Mouse (Mus musculus) heart, embryonic 14.5 days (tissue): ENCODE data around the gene Rbm42. TPM values are rescaled to one million over a fixed set of nuclear protein-coding genes. Genes with fewer than 3 reads are reported as not detected.

Experiments used
- ATAC-seq: fragments of 200-750 bp; cut with Nextera tagmentation; 2 replicates; pipeline ENCODE4 v1.8.0; 2017; ENCODE audit warnings: low read depth, moderate TSS enrichment; ENCODE audit not compliant: insufficient number of reproducible peaks, insufficient read depth, low FRiP score
- H3K27ac ChIP-seq, 2 experiments: fragments of 200-500 bp in 1 of 2; fragments of 300-500 bp in 1 of 2; sonication (generic) in 1 of 2; replicated peaks in 1 of 2; 2 replicates each; pipeline ENCODE4 v1.5.1; 2012 to 2014; ENCODE audit warnings: low read depth in 2 of 2, low read length in 2 of 2, control low read depth in 1 of 2, mild to moderate bottlenecking in 1 of 2, mixed read lengths in 1 of 2; ENCODE audit not compliant: control insufficient read depth in 1 of 2, insufficient read depth in 1 of 2
- H3K27me3 ChIP-seq: fragments of 300-500 bp; sonication (generic); 2 replicates; pipeline ENCODE4 v1.6.1; 2014; ENCODE audit warnings: mild to moderate bottlenecking, low read length, control low read depth; ENCODE audit not compliant: control insufficient read depth, insufficient read depth
- H3K36me3 ChIP-seq: fragments of 300-500 bp; sonication (generic); 2 replicates; pipeline ENCODE4 v1.6.1; 2014; ENCODE audit warnings: mild to moderate bottlenecking, control low read depth, low read length, mixed read lengths; ENCODE audit not compliant: control insufficient read depth, insufficient read depth
- H3K4me1 ChIP-seq, 2 experiments: fragments of 200-500 bp in 1 of 2; fragments of 300-500 bp in 1 of 2; sonication (generic) in 1 of 2; 2 replicates each; pipeline ENCODE4 v1.6.1; 2012 to 2014; ENCODE audit warnings: low read length in 2 of 2, control low read depth in 1 of 2, mixed read lengths in 1 of 2; ENCODE audit not compliant: control insufficient read depth in 2 of 2, insufficient read depth in 2 of 2
- H3K4me2 ChIP-seq: fragments of 300-500 bp; sonication (generic); 2 replicates; pipeline ENCODE4 v1.6.1; 2014; ENCODE audit warnings: mild to moderate bottlenecking, low read length
- H3K4me3 ChIP-seq, 2 experiments: fragments of 200-500 bp in 1 of 2; fragments of 300-500 bp in 1 of 2; sonication (generic) in 1 of 2; 2 replicates each; pipeline ENCODE4 v1.5.1; 2012 to 2014; ENCODE audit warnings: low read length in 2 of 2, mild to moderate bottlenecking in 2 of 2, control low read depth in 1 of 2, low read depth in 1 of 2, moderate library complexity in 1 of 2; ENCODE audit not compliant: control insufficient read depth in 1 of 2, insufficient read depth in 1 of 2
- H3K9ac ChIP-seq: fragments of 300-500 bp; sonication (generic); 2 replicates; pipeline ENCODE4 v1.6.1; 2014; ENCODE audit warnings: mild to moderate bottlenecking, low read length
- H3K9me3 ChIP-seq: fragments of 300-500 bp; sonication (generic); 2 replicates; pipeline ENCODE4 v1.6.1; 2016; ENCODE audit warnings: low read length, control low read depth; ENCODE audit not compliant: control insufficient read depth
- WGBS: fragments of 180-500 bp; shearing (Covaris S2); extraction: QIAGEN DNeasy Blood & Tissue Kit; methylation state at CpG from one replicate; pipeline ENCODE4 v1.1.7; 2014; 5-methylcytosine and 5-hydroxymethylcytosine counted together
- polyA plus RNA-seq: library from polyadenylated mRNA; unstranded; fragments of >200 nt; fragmentation: Nextera tagmentation; extraction: Ambion mirVana; gene quantifications from 2 replicates; pipeline ENCODE4 v1.2.1, GENCODE M21; 2014

Rbm42 gene
- polyA plus RNA-seq, 1 experiment from 2014 or later: 75.5 TPM

DNA sequence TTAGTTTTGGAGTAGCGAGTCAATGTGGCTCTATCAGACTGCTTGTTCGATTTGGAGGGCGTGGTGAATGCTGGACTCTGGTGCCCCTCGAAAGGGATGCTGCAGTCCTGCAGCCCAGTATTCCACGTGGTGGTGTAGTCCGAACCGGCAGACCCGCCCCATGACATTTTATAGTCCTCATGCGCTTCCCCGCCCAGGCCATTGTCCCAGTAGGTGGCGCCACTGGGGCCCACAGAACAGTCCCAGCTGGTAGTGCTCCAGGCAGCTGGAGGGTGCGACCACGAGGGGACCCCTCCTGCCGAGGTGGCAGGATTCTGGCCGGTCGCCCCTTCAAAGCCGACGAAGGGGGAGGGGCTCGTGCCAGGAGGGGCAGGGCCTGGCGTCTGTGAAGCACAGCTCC is 15.5 kb downstream of the Rbm42 start:
- peaks cover 43% of the 10 kb centered on the region for H3K27me3 ChIP-seq
- WGBS: 3% methylated on average over 20 of the region's 20 CpGs
- no peak overlapping the region for H3K9ac ChIP-seq
- no peaks in the 10 kb centered on the region for H3K9me3 ChIP-seq
- peak overlapping the region; percentile 43 for H3K4me2 ChIP-seq
- H3K36me3 ChIP-seq: no peaks in the 10 kb centered on the region
- H3K27ac ChIP-seq: no peak overlapping the region
- H3K4me3 ChIP-seq: peak overlapping the region; percentile 14 to 19; a peak in 3 of 4 replicates
- ATAC-seq: no peak
- H3K4me1 ChIP-seq: peaks cover 17 to 18% of the 10 kb centered on the region in 2 experiments

DNA sequence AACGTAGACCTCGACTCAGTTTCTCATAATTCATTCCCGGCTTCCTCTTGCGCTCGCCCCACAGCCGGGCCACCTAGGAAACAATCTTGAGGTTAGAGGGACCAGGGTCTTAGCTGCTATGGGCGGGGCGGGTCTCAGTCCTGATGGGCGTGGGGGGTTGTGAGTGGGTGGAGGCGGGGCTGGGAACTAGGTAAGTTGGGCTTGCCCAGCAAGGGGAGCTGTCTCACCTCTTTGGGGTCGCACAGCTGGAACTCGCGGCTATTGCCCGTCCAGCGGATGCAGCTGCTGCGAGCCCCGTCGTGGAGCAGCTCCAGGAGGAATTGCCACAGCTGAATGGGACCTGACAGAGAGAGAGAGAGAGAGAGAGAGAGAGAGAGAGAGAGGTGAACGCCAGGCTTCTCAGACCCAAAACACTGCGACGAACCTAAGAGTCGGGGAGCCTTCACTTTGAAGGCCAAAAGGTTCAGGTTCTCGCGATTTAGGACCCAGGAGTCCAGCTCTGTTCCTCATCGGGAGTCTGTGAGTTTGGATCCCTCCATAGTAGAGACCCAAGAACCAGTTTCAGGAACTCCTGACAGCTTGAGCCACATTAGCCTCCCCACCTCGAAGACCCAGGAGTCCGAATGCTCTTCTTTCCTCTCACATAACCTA is 16.2 kb downstream of the Rbm42 start:
- Histone ChIP-seq H3K4me3 (0 out of 4 replicates have a peak overlapping the region, but pooled peaks of 1 of the 2 experiments have one; percentile 9), H3K27ac (no peak overlapping the region), H3K9me3 (no peaks in the 10 kb centered on the region), H3K27me3 (peaks cover 43% of the 10 kb centered on the region), H3K36me3 (no peaks in the 10 kb centered on the region), H3K9ac (no peak overlapping the region), H3K4me2 (no peak overlapping the region), H3K4me1 (peaks cover 10 to 12% of the 10 kb centered on the region in 2 experiments; a peak in 2 of 4 replicates)
- ATAC-seq: no peak
- WGBS: 10% methylated on average over 27 of the region's 27 CpGs

DNA sequence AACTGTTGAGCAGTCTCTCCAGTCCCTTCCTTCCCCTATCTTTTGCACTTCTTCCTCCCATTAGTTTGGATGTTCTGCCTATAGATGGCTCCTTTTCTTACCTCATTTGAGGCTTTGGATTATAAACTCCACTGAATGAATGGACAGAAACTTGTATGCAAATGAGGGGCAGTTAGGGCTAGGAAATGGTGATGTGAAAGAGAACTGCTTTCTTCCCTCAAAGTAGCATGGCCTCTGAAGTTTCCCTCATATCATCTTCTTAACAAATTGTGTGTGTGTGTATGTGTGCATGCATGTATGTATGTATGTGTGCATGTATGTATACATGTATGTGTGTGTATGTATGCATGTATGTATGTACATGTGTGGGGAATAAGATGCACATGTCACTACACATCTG is 21.1 kb downstream of the Rbm42 start:
- Histone ChIP-seq H3K36me3 (peaks cover 6% of the 10 kb centered on the region), H3K27me3 (peaks cover 19% of the 10 kb centered on the region), H3K27ac (no peak overlapping the region), H3K9me3 (no peaks in the 10 kb centered on the region), H3K4me3 (no peak overlapping the region), H3K9ac (no peak overlapping the region), H3K4me1 (peaks cover 0 to 10% of the 10 kb centered on the region in 2 experiments; a peak in 3 of 4 replicates), H3K4me2 (no peak overlapping the region)
- ATAC-seq: no peak

DNA sequence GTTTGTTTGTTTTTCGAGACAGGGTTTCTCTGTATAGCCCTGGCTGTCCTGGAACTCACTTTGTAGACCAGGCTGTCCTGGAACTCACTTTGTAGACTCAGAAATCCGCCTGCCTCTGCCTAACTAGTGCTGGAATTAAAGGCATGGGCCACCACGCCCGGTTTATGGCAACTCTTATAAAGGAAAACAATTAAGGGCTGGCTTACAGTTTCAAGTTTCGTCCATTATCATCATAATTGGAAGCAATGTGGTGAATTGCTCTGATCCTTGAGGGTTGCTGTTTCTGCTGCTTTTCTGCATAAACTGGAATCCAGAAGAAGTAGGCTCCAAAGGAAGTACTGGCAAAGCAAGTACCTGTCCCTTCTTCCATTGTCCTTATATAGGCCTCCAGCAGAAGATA is 23.5 kb downstream of the Rbm42 start:
- WGBS: 81% methylated on average over 5 of the region's 5 CpGs
- no peak for ATAC-seq
- peaks cover 3 to 9% of the 10 kb centered on the region in 2 experiments; a peak in 3 of 4 replicates for H3K4me1 ChIP-seq
- H3K9me3 ChIP-seq: no peaks in the 10 kb centered on the region
- H3K27ac ChIP-seq: no peak overlapping the region
- H3K4me2 ChIP-seq: no peak overlapping the region; the same call in 1 of the 2 replicates
- no peaks in the 10 kb centered on the region; the same call in 1 of the 2 replicates for H3K27me3 ChIP-seq
- no peak overlapping the region for H3K4me3 ChIP-seq
- H3K36me3 ChIP-seq: peaks cover 29% of the 10 kb centered on the region
- no peak overlapping the region for H3K9ac ChIP-seq

DNA sequence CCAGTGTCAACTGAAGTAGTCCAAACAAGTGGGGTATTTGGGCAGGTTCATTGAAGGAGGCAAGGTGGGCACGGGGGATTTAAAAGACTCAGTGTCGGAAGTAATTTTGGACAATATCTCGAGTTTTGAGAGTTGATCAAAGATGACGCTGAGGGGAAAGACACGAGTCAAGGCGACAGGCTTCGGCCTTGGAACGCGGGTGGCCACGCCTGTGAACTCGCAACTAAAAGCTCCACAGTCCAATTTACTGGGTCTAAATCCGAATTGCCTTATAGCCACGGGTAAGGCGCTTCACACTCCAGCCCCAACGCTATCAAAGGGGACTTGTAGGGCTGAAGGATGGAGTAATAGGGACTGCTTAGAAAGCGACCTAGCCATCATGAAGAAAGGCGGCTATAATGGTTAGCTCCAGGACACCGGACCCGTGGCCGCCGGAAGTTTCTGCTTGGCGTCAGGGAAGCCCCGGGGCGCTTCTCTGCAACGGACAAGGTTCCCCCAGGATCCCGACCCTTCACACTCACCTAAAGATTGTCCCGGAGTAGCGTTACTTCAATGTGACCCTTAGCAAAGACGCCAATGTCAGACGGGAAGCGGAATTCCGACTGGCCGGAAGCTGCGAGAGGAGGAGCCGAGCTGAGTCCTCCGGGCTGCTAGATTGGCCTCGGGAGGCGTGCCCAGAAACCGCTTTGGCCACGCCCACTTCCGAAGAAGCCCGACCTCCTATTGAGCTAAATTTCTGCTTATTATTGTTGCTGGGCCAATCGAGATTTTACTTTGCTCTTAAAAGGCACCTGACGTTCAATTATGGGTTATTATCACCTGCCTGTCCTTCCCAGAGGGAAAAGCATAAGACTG is 24.4 kb downstream of the Rbm42 start, which contains the start of gene Cox6b1:
TSS of gene Cox6b1 (minus strand) at position 622 of the 855 bp plus-strand sequence.
- Histone ChIP-seq H3K4me2 (peak within 1 kb of the TSS; percentile 72), H3K27me3 (no peaks in the 10 kb centered on the region; the same call in 1 of the 2 replicates), H3K4me1 (peaks cover 3 to 9% of the 10 kb centered on the region in 2 experiments; a peak in 3 of 4 replicates), H3K9me3 (no peaks in the 10 kb centered on the region), H3K27ac (peak within 1 kb of the TSS; percentile 75 to 76), H3K9ac (peak within 1 kb of the TSS; percentile 86), H3K4me3 (peak within 1 kb of the TSS; percentile 70 to 91), H3K36me3 (peaks cover 38% of the 10 kb centered on the region)
- under 1% methylated on average over 44 of the region's 44 CpGs for WGBS
- peak; percentile 88 for ATAC-seq

DNA sequence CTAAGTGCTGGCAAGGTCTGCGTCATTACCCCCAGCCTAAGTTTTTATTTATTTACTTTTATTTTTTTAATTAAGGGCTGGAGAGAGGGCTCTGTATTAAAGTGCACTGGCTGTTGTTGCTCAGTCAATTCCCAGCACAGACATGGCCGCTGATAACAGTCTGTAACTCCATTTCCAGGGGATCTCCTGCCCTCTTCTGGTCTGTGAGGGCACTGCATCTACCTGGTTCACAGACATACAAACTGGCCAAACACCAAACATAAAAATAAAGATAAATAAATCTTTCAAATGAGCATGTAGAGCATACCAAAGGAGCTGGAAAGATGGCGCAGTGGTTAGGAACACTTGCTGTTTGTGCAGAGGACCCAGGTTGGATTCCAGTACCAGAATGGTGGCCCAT is 30.9 kb downstream of the Rbm42 start:
- no peak for ATAC-seq
- 88% methylated on average over 3 of the region's 3 CpGs for WGBS
- peaks cover 0 to 3% of the 10 kb centered on the region in 2 experiments; a peak in 1 of 4 replicates for H3K4me1 ChIP-seq
- no peaks in the 10 kb centered on the region for H3K9me3 ChIP-seq
- H3K27me3 ChIP-seq: no peaks in the 10 kb centered on the region
- no peak overlapping the region for H3K4me3 ChIP-seq
- no peak overlapping the region for H3K4me2 ChIP-seq
- peaks cover 86% of the 10 kb centered on the region for H3K36me3 ChIP-seq
- H3K9ac ChIP-seq: no peak overlapping the region
- H3K27ac ChIP-seq: no peak overlapping the region

DNA sequence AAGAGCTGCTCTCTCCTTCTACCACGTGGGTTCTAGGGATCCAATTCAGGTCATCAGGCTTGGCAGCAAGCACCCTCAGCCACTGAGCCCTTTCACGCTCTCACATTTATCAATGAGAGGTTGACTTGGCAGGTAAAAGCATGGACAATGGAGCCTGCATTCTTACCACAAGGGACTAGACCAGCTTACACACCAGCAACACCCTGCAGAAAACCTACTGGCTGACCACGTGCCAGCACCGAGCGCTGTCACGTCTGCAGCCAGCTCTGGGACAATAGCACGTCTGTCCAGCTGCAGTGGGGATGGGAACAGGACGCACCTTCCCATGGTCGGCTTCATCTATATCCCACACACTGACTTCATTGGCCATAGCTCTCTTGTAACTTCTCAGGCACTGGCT is 31.5 kb downstream of the Rbm42 start:
- Histone ChIP-seq H3K4me1 (peaks cover 0 to 3% of the 10 kb centered on the region in 2 experiments; a peak in 1 of 4 replicates), H3K9me3 (no peaks in the 10 kb centered on the region), H3K36me3 (peaks cover 81% of the 10 kb centered on the region), H3K27ac (no peak overlapping the region), H3K27me3 (no peaks in the 10 kb centered on the region), H3K4me3 (no peak overlapping the region), H3K9ac (no peak overlapping the region), H3K4me2 (no peak overlapping the region)
- no peak for ATAC-seq
- WGBS: 97% methylated on average over 9 of the region's 9 CpGs
